16 mouse cellular contexts compared by ENCODE assay signal in the genomic region with DNA sequence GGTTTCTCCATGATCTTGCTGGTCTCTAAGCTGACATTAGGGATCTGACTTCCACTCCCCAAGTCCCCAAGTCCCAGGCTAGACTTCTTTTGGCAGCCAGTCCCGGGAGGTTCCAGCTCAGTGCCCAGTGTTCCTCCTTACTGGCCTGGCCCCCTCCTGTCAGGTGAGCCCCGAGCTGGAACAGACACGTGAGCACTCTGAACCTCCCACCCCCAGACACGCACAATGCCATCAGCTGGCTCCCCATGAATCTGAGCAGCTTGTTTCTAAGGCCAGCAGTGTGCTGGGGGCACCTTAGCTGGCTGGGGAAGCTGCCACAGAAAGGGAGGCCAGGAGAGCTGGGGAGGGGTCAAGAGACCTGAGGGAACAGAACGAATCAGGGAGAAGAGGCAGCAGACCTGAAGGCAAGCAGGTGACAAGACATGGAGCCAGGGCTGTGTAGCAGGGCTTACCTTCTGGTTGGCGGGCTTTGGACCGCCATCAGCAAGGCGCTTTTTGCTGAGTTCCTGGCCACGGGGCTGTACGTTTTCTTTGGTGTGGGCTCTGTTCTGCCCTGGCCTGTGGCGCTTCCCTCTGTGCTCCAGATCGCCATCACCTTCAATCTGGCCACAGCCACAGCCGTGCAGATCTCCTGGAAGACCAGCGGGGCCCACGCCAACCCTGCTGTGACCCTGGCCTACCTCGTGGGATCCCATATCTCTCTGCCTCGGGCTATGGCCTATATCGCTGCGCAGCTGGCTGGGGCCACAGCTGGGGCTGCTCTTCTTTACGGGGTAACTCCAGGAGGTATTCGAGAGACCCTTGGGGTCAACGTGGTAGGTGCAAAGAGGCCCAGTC. TPM values are rescaled to one million over a fixed set of nuclear protein-coding genes. Genes with fewer than 3 reads are reported as not detected.
A peak's percentile ranks its signal among the peaks of the same experiment; 100 is the strongest.
DNase-seq lines count a peak whose midpoint lies in the region; ATAC-seq lines count a peak whose summit lies in the region.
"Had no signal": no experiment of that assay in that cellular context is flagged by ENCODE, and none has a peak within 500 bp of the region (broad histone marks: within the 10 kb centered on the region; RNA-seq: fewer than 3 reads in every experiment).

TSS of gene Aqp6 (plus strand) at position 415 of the 837 bp plus-strand sequence.

- H3K9ac ChIP-seq in midbrain, embryonic 14.5 days (replicated peaks; ENCODE audit: low read length): no peak within 1 kb of the TSS
- no peak within 1 kb of the TSS for H3K9ac ChIP-seq in midbrain, embryonic 15.5 days
- peak within 1 kb of the TSS; percentile 38; the same call in 1 of the 2 replicates for H3K9ac ChIP-seq in hindbrain, embryonic 12.5 days
- H3K9ac ChIP-seq in neural tube, embryonic 15.5 days (replicated peaks): no peak within 1 kb of the TSS
- H3K9ac ChIP-seq: liver, embryonic 15.5 days; stomach, embryonic 15.5 days had no signal

- WGBS in midbrain, embryonic 14.5 days: 42% methylated on average over 22 of the region's 22 CpGs
- WGBS in midbrain, embryonic 15.5 days: 45% methylated on average over 22 of the region's 22 CpGs
- WGBS in hindbrain, embryonic 12.5 days: 44% methylated on average over 22 of the region's 22 CpGs
- WGBS in neural tube, embryonic 15.5 days: 47% methylated on average over 22 of the region's 22 CpGs

- H3K27ac ChIP-seq in midbrain, embryonic 14.5 days (replicated peaks; ENCODE audit: low read depth, low read length): peak within 1 kb of the TSS; percentile 55; the same call in 1 of the 2 replicates
- H3K27ac ChIP-seq in midbrain, embryonic 15.5 days: no peak within 1 kb of the TSS
- H3K27ac ChIP-seq in hindbrain, embryonic 12.5 days: peak within 1 kb of the TSS; percentile 76
- peak within 1 kb of the TSS; percentile 48; the same call in 1 of the 2 replicates for H3K27ac ChIP-seq in neural tube, embryonic 15.5 days (replicated peaks)
- H3K27ac ChIP-seq: liver, embryonic 15.5 days; macrophage; stomach, embryonic 15.5 days had no signal

- H3K4me3 ChIP-seq in midbrain, embryonic 14.5 days (replicated peaks; ENCODE audit: low read depth, low read length): no peak within 1 kb of the TSS
- no peak within 1 kb of the TSS for H3K4me3 ChIP-seq in midbrain, embryonic 15.5 days
- no peak within 1 kb of the TSS for H3K4me3 ChIP-seq in hindbrain, embryonic 12.5 days
- no peak within 1 kb of the TSS for H3K4me3 ChIP-seq in neural tube, embryonic 15.5 days (replicated peaks)
- H3K4me3 ChIP-seq: liver, embryonic 15.5 days; stomach, embryonic 15.5 days had no signal

- H3K27me3 ChIP-seq in midbrain, embryonic 14.5 days (ENCODE audit: control insufficient read depth, insufficient read depth, low read length): no peaks in the 10 kb centered on the region
- 0 out of 2 replicates have a peak, but pooled peaks cover 6% of the 10 kb centered on the region for H3K27me3 ChIP-seq in midbrain, embryonic 15.5 days (replicated peaks)
- H3K27me3 ChIP-seq in hindbrain, embryonic 12.5 days: peaks cover 24% of the 10 kb centered on the region
- H3K27me3 ChIP-seq in neural tube, embryonic 15.5 days (replicated peaks): no peaks in the 10 kb centered on the region

- peaks cover 38% of the 10 kb centered on the region for H3K4me1 ChIP-seq in midbrain, embryonic 14.5 days (ENCODE audit: control insufficient read depth, insufficient read depth, low read length)
- H3K4me1 ChIP-seq in midbrain, embryonic 15.5 days: peaks cover 29% of the 10 kb centered on the region
- peaks cover 69% of the 10 kb centered on the region for H3K4me1 ChIP-seq in hindbrain, embryonic 12.5 days
- H3K4me1 ChIP-seq in neural tube, embryonic 15.5 days: peaks cover 46% of the 10 kb centered on the region

- H3K36me3 ChIP-seq in midbrain, embryonic 14.5 days (ENCODE audit: control insufficient read depth, insufficient read depth, low read length): no peaks in the 10 kb centered on the region
- no peaks in the 10 kb centered on the region for H3K36me3 ChIP-seq in midbrain, embryonic 15.5 days (replicated peaks)
- H3K36me3 ChIP-seq in hindbrain, embryonic 12.5 days: no peaks in the 10 kb centered on the region
- no peaks in the 10 kb centered on the region for H3K36me3 ChIP-seq in neural tube, embryonic 15.5 days
- H3K36me3 ChIP-seq: liver, embryonic 15.5 days; stomach, embryonic 15.5 days had no signal

- no peak for DNase-seq in midbrain, embryonic 14.5 days
- peak; percentile 91 for DNase-seq in cerebellum, adult 8-10 months
- DNase-seq in embryo, embryonic 10 days (ENCODE audit: low spot score): no peak
- DNase-seq: adrenal gland, postnatal 25 days; gastrocnemius, postnatal 25 days; kidney, adult 8-10 months; right cerebral cortex, postnatal 25 days had no signal

- no peak for ATAC-seq in midbrain, embryonic 14.5 days (ENCODE audit: low FRiP score, low TSS enrichment)
- no peak for ATAC-seq in midbrain, embryonic 15.5 days (replicated peaks)
- peak; percentile 10; the same call in 1 of the 2 replicates for ATAC-seq in hindbrain, embryonic 12.5 days (ENCODE audit: low FRiP score)
- no peak for ATAC-seq in neural tube, embryonic 15.5 days (ENCODE audit: low FRiP score)
- ATAC-seq in erythroid progenitor cell, adult 5-6 weeks (replicated peaks; ENCODE audit: low FRiP score, poor library complexity, severe bottlenecking): no peak

- no peak within 1 kb of the TSS for H3K4me2 ChIP-seq in midbrain, embryonic 14.5 days (ENCODE audit: low read length)
- H3K4me2 ChIP-seq in midbrain, embryonic 15.5 days: no peak within 1 kb of the TSS
- H3K4me2 ChIP-seq in hindbrain, embryonic 12.5 days (replicated peaks): peak within 1 kb of the TSS; percentile 15
- no peak within 1 kb of the TSS for H3K4me2 ChIP-seq in neural tube, embryonic 15.5 days
- H3K4me2 ChIP-seq: liver, embryonic 15.5 days; stomach, embryonic 15.5 days had no signal

- no peaks in the 10 kb centered on the region for H3K9me3 ChIP-seq in midbrain, embryonic 14.5 days (ENCODE audit: control insufficient read depth, low read length)
- no peaks in the 10 kb centered on the region for H3K9me3 ChIP-seq in midbrain, embryonic 15.5 days
- no peaks in the 10 kb centered on the region for H3K9me3 ChIP-seq in hindbrain, embryonic 12.5 days (replicated peaks)
- no peaks in the 10 kb centered on the region for H3K9me3 ChIP-seq in neural tube, embryonic 15.5 days (replicated peaks)
- H3K9me3 ChIP-seq: liver, embryonic 15.5 days; stomach, embryonic 15.5 days had no signal

RNA-seq across cellular contexts. Expression of gene Aqp6, which starts in this region (rescaled TPM):
- polyA plus RNA-seq in midbrain, embryonic 14.5 days (2014; fragmentation: Nextera tagmentation; extraction: Ambion mirVana): 0.93 and 1.1 TPM in 2 replicates
- polyA plus RNA-seq in midbrain, embryonic 15.5 days (2015; fragmentation: Nextera tagmentation; extraction: Ambion mirVana): 0.41 and 0.49 TPM in 2 replicates
- polyA plus RNA-seq in hindbrain, embryonic 12.5 days (2016; fragmentation: Nextera tagmentation; extraction: Ambion mirVana): 1.3 and 2.8 TPM in 2 replicates
- polyA plus RNA-seq in neural tube, embryonic 15.5 days (2015; fragmentation: Nextera tagmentation; extraction: Ambion mirVana): 0.64 and 0.72 TPM in 2 replicates
- not detected in 2 replicates for total RNA-seq in erythroid progenitor cell, adult 5-6 weeks (2015; ENCODE audit: low replicate concordance)
- not detected in 2 replicates for total RNA-seq in erythroid progenitor cell, adult 5-6 weeks (2017; ENCODE audit: low replicate concordance)
- total RNA-seq: adrenal gland, postnatal 25 days; common myeloid progenitor, adult 5-6 weeks; gastrocnemius, postnatal 25 days had no signal
- polyA plus RNA-seq: heart, postnatal 0 days; liver, embryonic 15.5 days; macrophage; stomach, embryonic 15.5 days had no signal
